Comparison of ENCODE assay signal across 8 mouse cellular contexts in genomic region chr2:170757228-170757875, GRCm38 (mm10). TPM values are rescaled to one million over a fixed set of nuclear protein-coding genes. Genes with fewer than 3 reads are reported as not detected.
DNase-seq lines count a peak whose midpoint lies in the region; ATAC-seq lines count a peak whose summit lies in the region.

No protein-coding gene starts in this region.

- no peak for ATAC-seq in monocyte, adult 5-6 weeks (replicated peaks; ENCODE audit: insufficient number of reproducible peaks, low FRiP score, low TSS enrichment, poor library complexity, severe bottlenecking)

- peak; percentile 67 to 75 for DNase-seq in cerebellum, postnatal 10 days
- no peak for DNase-seq in cerebellum, adult 11 months
- DNase-seq in retina, postnatal 1 day, result peak; percentile 43
- DNase-seq in retina, embryonic 14.5 days (ENCODE audit: low spot score), result no peak
- DNase-seq in lung, postnatal 10 days, result peak; percentile 30
- peak; percentile 50 for DNase-seq in testis, postnatal 10 days (ENCODE audit: low spot score)
- no peak for DNase-seq in spleen, postnatal 4 days (ENCODE audit: low spot score in 2 of 2)

RNA-seq across cellular contexts. Expression of gene Dok5, which starts 25.7 kb away (rescaled TPM):
- not detected in 3 replicates for total RNA-seq in monocyte, adult 5-6 weeks (2017)

Comparison
In these comparisons a context has a peak if more than half of its experiments do, and no peak if none do; other contexts are left out.
1. DNase-seq: peak in cerebellum, postnatal 10 days (2 of 2), retina, postnatal 1 day (single experiment), lung, postnatal 10 days (single experiment) and testis, postnatal 10 days (single experiment); none in cerebellum, adult 11 months (single experiment), retina, embryonic 14.5 days (single experiment) and spleen, postnatal 4 days (0 of 2).